Mouse (Mus musculus) kidney, adult 10 weeks (tissue): ENCODE measurements around the gene Get4. TPM values are rescaled to one million over a fixed set of nuclear protein-coding genes. Genes with fewer than 3 reads are reported as not detected.

Source experiments
- polyA plus RNA-seq: library from polyadenylated mRNA; stranded (reverse); fragments of 350-450 nt; fragmentation: Illumina TruSeq; extraction: RNeasy Lipid Tissue Mini Kit (QIAGEN cat#74804); gene quantifications from one replicate; pipeline ENCODE4 v1.2.3, GENCODE M21; 2014; ENCODE audit warnings: low read depth, low replicate concordance

Get4 gene
- 5.6 TPM for polyA plus RNA-seq

GRCm38 (mm10) chr5:139252081-139252909 is at the start of gene Get4:
Gene Get4, plus strand, starts transcription at chr5:139252324.

Other genes starting within 250 kb of the Get4 start
- gene Prkar1b, start 102.3 kb upstream of the Get4 start, polyA plus RNA-seq = 2.8 TPM
- 4.6 TPM for gene Dnaaf5, start 102.1 kb upstream of the Get4 start, polyA plus RNA-seq
- 11.6 TPM for gene Sun1, start 51.7 kb upstream of the Get4 start, polyA plus RNA-seq
- gene Adap1, start 73.3 kb downstream of the Get4 start, polyA plus RNA-seq = not detected
- gene Cox19, start 99.1 kb downstream of the Get4 start, polyA plus RNA-seq = 18.6 TPM
- not detected for gene Cyp2w1, start 100.3 kb downstream of the Get4 start, polyA plus RNA-seq
- 8.6 TPM for gene Gpr146, start 125.4 kb downstream of the Get4 start, polyA plus RNA-seq
- gene C130050O18Rik, start 153.0 kb downstream of the Get4 start, polyA plus RNA-seq = not detected
- gene Gper1, start 170.8 kb downstream of the Get4 start, polyA plus RNA-seq = not detected
- 0.40 TPM for gene 3110082I17Rik, start 208.2 kb downstream of the Get4 start, polyA plus RNA-seq
- gene Zfand2a, start 232.2 kb downstream of the Get4 start, polyA plus RNA-seq = 6.6 TPM